Mouse (Mus musculus) effector memory CD4-positive, alpha-beta T cell, adult 5 months (primary cell): Measurements from ENCODE around the gene Golga3. TPM values are rescaled to one million over a fixed set of nuclear protein-coding genes. Genes with fewer than 3 reads are reported as not detected.

Experiments
- polyA plus RNA-seq: library from polyadenylated mRNA; unstranded; fragments of 100-300 nt; shearing (Covaris generic); gene quantifications from one replicate; pipeline ENCODE4 v1.2.1, GENCODE M21; 2017

Golga3 gene
- polyA plus RNA-seq, result 32.7 TPM

GRCm38 (mm10) chr5:110176362-110177020 is at the start of gene Golga3:
TSS of gene Golga3 (plus strand) at chr5:110176701.

DNA sequence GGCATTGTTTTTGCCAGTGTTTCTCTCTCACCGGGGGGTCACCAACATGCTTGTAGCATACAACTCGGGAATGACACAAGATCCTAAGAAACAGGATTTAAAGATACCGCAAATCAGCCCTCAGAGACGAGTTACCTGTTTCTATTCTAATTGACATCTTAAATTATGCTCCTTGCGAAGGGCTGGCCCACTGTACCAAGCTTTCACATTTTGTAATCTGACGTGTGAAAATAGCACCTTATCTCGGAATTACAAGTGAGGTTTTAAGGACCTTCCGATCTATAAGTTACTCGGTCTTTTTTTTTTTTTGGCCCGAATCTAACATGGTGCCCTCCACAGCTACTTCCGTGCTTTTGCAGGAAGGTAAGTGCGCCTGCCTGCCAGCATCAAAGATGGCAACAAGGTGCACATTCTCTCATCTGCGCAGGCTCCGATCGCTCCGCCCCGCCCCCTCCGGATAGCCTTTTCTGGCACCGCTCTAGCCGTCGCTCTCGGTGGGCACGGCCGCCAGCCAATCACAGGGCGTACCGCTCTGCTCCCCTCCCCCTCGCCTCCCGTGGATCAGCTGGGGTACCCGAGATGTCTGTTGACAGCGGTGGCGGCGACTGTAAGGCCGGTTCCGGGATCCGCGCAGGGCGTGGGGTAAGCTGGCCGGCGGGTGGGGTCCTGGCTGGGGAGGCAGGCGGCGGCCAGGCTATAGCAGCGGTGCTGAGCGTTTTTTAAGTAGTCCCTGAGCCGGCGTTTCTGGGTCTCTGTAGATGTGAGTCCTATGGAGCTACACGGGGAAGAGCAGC is 41.0 kb upstream of the Golga3 start, which contains the start of gene Chfr:
TSS of gene Chfr (plus strand) at position 550 of the 794 bp plus-strand sequence.

DNA sequence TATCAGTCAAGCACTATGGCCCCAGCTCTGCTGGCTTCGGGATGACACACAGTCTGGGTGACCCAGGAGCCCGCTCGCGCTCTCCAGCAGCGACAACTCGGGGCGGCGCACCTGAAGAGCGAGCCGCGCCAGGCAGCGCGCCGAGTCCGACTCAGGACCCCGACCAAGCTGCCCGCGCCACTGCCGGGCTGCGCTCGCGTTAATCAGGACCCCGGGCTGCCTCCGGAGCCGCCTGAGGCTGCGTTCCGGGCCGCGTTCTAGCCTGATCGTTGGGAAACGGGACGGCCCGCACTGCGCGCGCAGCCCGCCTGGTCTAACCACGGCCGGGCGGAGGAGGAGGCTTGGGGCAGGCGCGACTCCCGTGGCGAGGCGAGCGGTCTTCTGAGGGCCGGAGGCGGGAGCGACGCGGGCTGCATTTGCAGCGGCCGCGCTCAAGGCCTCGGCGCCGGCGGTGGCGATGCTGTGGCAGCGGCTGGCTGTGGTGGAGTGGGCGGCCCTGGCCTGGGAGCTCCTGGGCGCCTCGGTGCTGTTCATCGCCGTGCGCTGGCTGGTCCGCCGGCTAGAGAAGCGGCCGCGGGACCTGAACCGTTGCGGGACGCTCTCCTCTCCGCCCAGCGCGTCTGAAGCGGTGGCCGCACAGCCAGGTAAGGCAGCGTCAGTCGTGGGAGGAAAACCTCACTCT is 54.4 kb downstream of the Golga3 start, which contains the start of gene Ankle2:
TSS of gene Ankle2 (plus strand) at position 225 of the 682 bp plus-strand sequence.

GRCm38 (mm10) chr5:110269141-110270101 is 92.9 kb downstream of the Golga3 start, which contains the start of gene Pgam5:
TSS of gene Pgam5 (minus strand) at chr5:110269913.

Other genes with a start within 250 kb of the Golga3 start
- gene Zfp932, start 180.2 kb upstream of the Golga3 start, polyA plus RNA-seq, result 15.0 TPM
- gene Gm17655, start 104.2 kb upstream of the Golga3 start, polyA plus RNA-seq, result 5.7 TPM
- gene Gm35315, start 82.3 kb upstream of the Golga3 start, polyA plus RNA-seq, result 0.67 TPM
- gene Plcxd1, start 76.7 kb upstream of the Golga3 start, polyA plus RNA-seq, result 2.4 TPM
- 60.4 TPM for gene Gtpbp6, start 68.5 kb upstream of the Golga3 start, polyA plus RNA-seq
- gene Zfp605, start 66.6 kb upstream of the Golga3 start, polyA plus RNA-seq, result 2.3 TPM
- 52.6 TPM for gene Chfr, start 40.9 kb upstream of the Golga3 start, polyA plus RNA-seq
- 42.4 TPM for gene Ankle2, start 54.3 kb downstream of the Golga3 start, polyA plus RNA-seq
- gene Pgam5, start 93.2 kb downstream of the Golga3 start, polyA plus RNA-seq, result 47.5 TPM
- gene Pxmp2, start 109.5 kb downstream of the Golga3 start, polyA plus RNA-seq, result 2.6 TPM
- 3.4 TPM for gene Pole, start 109.6 kb downstream of the Golga3 start, polyA plus RNA-seq
- not detected for gene P2rx2, start 166.5 kb downstream of the Golga3 start, polyA plus RNA-seq
- gene Lrcol1, start 168.0 kb downstream of the Golga3 start, polyA plus RNA-seq, result not detected